Mouse (Mus musculus) intestine, embryonic 16.5 days (tissue): ENCODE measurements at regions not wholly inside any gene's neighbourhood (a gene's known extent, or its start where the extent isn't known, plus 50 kb on each side); places are given as distances from the start of the nearest gene placed in this dataset.
"Not testable (repeated sequence)": the region's sequence is repeated elsewhere in the genome, so short reads cannot be mapped to it uniquely, and the experiment has no call there.

Source experiments
- ATAC-seq: fragments of 200-750 bp; cut with Nextera tagmentation; 2 replicates; pipeline ENCODE4 v1.8.0; 2017; ENCODE audit warnings: moderate TSS enrichment, moderate library complexity
- H3K27ac ChIP-seq: fragments of 300-500 bp; sonication (generic); 2 replicates; pipeline ENCODE4 v1.5.1; 2014; ENCODE audit warnings: mild to moderate bottlenecking, low read length
- H3K27me3 ChIP-seq: fragments of 300-500 bp; sonication (generic); replicated peaks from 2 replicates; pipeline ENCODE4 v1.6.1; 2014; ENCODE audit warnings: low read length, control low read depth, mixed read lengths; ENCODE audit not compliant: control insufficient read depth, insufficient read depth
- H3K36me3 ChIP-seq: fragments of 300-500 bp; sonication (generic); 2 replicates; pipeline ENCODE4 v1.6.1; 2014; ENCODE audit warnings: low read length, control low read depth; ENCODE audit not compliant: control insufficient read depth, insufficient read depth
- H3K4me1 ChIP-seq: fragments of 300-500 bp; sonication (generic); 2 replicates; pipeline ENCODE4 v1.6.1; 2014; ENCODE audit warnings: low read length, control low read depth, mixed read lengths; ENCODE audit not compliant: control insufficient read depth, insufficient read depth
- H3K4me2 ChIP-seq: fragments of 300-500 bp; sonication (generic); 2 replicates; pipeline ENCODE4 v1.6.1; 2014; ENCODE audit warnings: low read depth, low read length, control low read depth
- H3K4me3 ChIP-seq: fragments of 300-500 bp; sonication (generic); 2 replicates; pipeline ENCODE4 v1.5.1; 2014; ENCODE audit warnings: mild to moderate bottlenecking, low read length
- H3K9ac ChIP-seq: fragments of 300-500 bp; sonication (generic); 2 replicates; pipeline ENCODE4 v1.6.1; 2014; ENCODE audit warnings: low read depth, low read length
- H3K9me3 ChIP-seq: fragments of 300-500 bp; sonication (generic); 2 replicates; pipeline ENCODE4 v1.6.1; 2016; ENCODE audit warnings: low read length, control low read depth; ENCODE audit not compliant: control insufficient read depth
- WGBS: fragments of 180-500 bp; shearing (Covaris S2); extraction: QIAGEN DNeasy Blood & Tissue Kit; methylation state at CpG from one replicate; pipeline ENCODE4 v1.1.7; 2014; 5-methylcytosine and 5-hydroxymethylcytosine counted together

- no peak overlapping the region for H3K9ac ChIP-seq
- no peak overlapping the region for H3K4me3 ChIP-seq
- ATAC-seq = no peak
- 50% methylated on average over 1 of the region's 1 CpGs for WGBS
- H3K4me1 ChIP-seq = no peaks in the 10 kb centered on the region
- H3K4me2 ChIP-seq = no peak overlapping the region
- no peaks in the 10 kb centered on the region for H3K36me3 ChIP-seq
- H3K9me3 ChIP-seq = no peaks in the 10 kb centered on the region
- no peaks in the 10 kb centered on the region for H3K27me3 ChIP-seq
- no peak overlapping the region for H3K27ac ChIP-seq
Observed at GRCm38 (mm10) chr12:113413996-113414395, 75.3 kb upstream of the Adam6b start.

GRCm38 (mm10) chr12:113417521-113417920 lies 71.8 kb upstream of the Adam6b start:
- Histone ChIP-seq H3K9ac (no peak overlapping the region), H3K36me3 (no peaks in the 10 kb centered on the region), H3K27me3 (no peaks in the 10 kb centered on the region), H3K4me1 (no peaks in the 10 kb centered on the region), H3K4me2 (no peak overlapping the region), H3K4me3 (no peak overlapping the region), H3K9me3 (no peaks in the 10 kb centered on the region), H3K27ac (no peak overlapping the region)
- 76% methylated on average over 1 of the region's 1 CpGs for WGBS
- ATAC-seq = no peak

- no peaks in the 10 kb centered on the region for H3K36me3 ChIP-seq
- H3K4me3 ChIP-seq = no peak overlapping the region
- 86% methylated on average over 5 of the region's 5 CpGs for WGBS
- no peak overlapping the region for H3K4me2 ChIP-seq
- no peaks in the 10 kb centered on the region for H3K9me3 ChIP-seq
- no peaks in the 10 kb centered on the region for H3K4me1 ChIP-seq
- H3K9ac ChIP-seq = no peak overlapping the region
- H3K27ac ChIP-seq = no peak overlapping the region
- ATAC-seq = no peak
- no peaks in the 10 kb centered on the region for H3K27me3 ChIP-seq
Observed at GRCm38 (mm10) chr12:113418731-113419402, 70.4 kb upstream of the Adam6b start.

GRCm38 (mm10) chr12:113420721-113421305 lies 68.5 kb upstream of the Adam6b start:
- Histone ChIP-seq H3K9me3 (no peaks in the 10 kb centered on the region), H3K36me3 (no peaks in the 10 kb centered on the region), H3K27me3 (no peaks in the 10 kb centered on the region), H3K27ac (no peak overlapping the region), H3K4me3 (no peak overlapping the region), H3K4me2 (no peak overlapping the region), H3K4me1 (no peaks in the 10 kb centered on the region), H3K9ac (no peak overlapping the region)
- 78% methylated on average over 9 of the region's 9 CpGs for WGBS
- no peak for ATAC-seq

GRCm38 (mm10) chr12:113421716-113422595 lies 67.4 kb upstream of the Adam6b start:
- no peaks in the 10 kb centered on the region for H3K4me1 ChIP-seq
- WGBS = 87% methylated on average over 16 of the region's 16 CpGs

GRCm38 (mm10) chr12:113422736-113423254 lies 66.5 kb upstream of the Adam6b start:
- H3K4me3 ChIP-seq = no peak overlapping the region
- H3K9me3 ChIP-seq = no peaks in the 10 kb centered on the region
- H3K27ac ChIP-seq = no peak overlapping the region
- no peak overlapping the region for H3K9ac ChIP-seq
- no peaks in the 10 kb centered on the region for H3K27me3 ChIP-seq
- no peaks in the 10 kb centered on the region for H3K36me3 ChIP-seq
- WGBS = 65% methylated on average over 5 of the region's 5 CpGs
- no peak overlapping the region for H3K4me2 ChIP-seq
- H3K4me1 ChIP-seq = no peaks in the 10 kb centered on the region
- ATAC-seq = no peak

More at GRCm38 (mm10) chr12:113421716-113422595, 67.4 kb upstream of the Adam6b start:
- Histone ChIP-seq H3K4me2 (no peak overlapping the region), H3K36me3 (no peaks in the 10 kb centered on the region), H3K9ac (no peak overlapping the region), H3K9me3 (no peaks in the 10 kb centered on the region), H3K27ac (no peak overlapping the region), H3K27me3 (no peaks in the 10 kb centered on the region), H3K4me3 (no peak overlapping the region)
- ATAC-seq = no peak

- Histone ChIP-seq H3K4me2 (no peak overlapping the region), H3K27ac (no peak overlapping the region), H3K27me3 (no peaks in the 10 kb centered on the region), H3K4me3 (no peak overlapping the region), H3K36me3 (no peaks in the 10 kb centered on the region), H3K9ac (no peak overlapping the region), H3K4me1 (no peaks in the 10 kb centered on the region), H3K9me3 (no peaks in the 10 kb centered on the region)
- WGBS = 89% methylated on average over 6 of the region's 6 CpGs
- ATAC-seq = no peak
Observed at GRCm38 (mm10) chr12:113423736-113424597, 65.3 kb upstream of the Adam6b start.

- H3K4me2 ChIP-seq, H3K9me3 ChIP-seq, H3K27me3 ChIP-seq, ATAC-seq, H3K36me3 ChIP-seq, H3K27ac ChIP-seq, H3K9ac ChIP-seq, H3K4me3 ChIP-seq, H3K4me1 ChIP-seq: not testable (repeated sequence)
Observed at GRCm38 (mm10) chr12:113424598-113425208, 64.6 kb upstream of the Adam6b start.
